Mouse (Mus musculus) layer of hippocampus, adult 9-10 months (tissue): Measurements from ENCODE around the gene Fbxo11.
A peak's percentile ranks its signal among the peaks of the same experiment; 100 is the strongest.
"Not testable (repeated sequence)": the region's sequence is repeated elsewhere in the genome, so short reads cannot be mapped to it uniquely, and the experiment has no call there.

Experiments
- DNase-seq: peaks from one replicate; pipeline ENCODE4 v3.0.0; 2022; ENCODE audit warnings: low spot score

Fbxo11 gene

DNA sequence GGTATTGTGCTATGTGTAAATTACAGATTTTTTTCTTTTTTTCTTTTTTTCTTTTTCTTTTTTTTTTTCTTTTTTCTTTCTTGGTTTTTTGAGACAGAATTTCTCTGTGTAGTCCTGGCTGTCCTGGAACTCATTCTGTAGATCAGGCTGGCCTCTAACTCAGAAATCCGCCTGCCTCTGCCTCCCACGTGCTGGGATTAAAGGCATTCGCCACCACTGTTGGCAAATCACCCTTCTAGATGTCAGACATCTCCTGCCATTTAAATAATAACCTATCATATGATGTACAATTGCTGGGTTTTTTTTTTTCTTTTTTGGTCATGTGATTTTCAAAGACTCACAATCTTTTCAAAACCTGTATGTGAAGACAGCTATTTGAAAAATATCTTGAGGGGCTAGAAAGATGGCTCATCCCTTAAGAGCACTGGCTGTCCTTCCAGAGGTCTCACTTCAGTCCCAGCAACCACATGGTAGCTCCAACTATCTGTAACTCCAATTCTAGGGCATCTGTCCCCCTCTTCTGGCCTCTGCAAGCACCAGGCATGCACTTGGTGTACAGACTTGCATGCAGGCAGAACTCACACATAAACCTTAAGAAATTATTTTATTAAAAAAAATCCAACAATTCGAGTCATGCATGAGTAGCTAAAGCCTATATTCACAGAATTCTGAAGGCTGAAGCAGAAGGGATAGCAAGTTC is 2.3 kb upstream of the Fbxo11 start:
- no peak for DNase-seq

DNA sequence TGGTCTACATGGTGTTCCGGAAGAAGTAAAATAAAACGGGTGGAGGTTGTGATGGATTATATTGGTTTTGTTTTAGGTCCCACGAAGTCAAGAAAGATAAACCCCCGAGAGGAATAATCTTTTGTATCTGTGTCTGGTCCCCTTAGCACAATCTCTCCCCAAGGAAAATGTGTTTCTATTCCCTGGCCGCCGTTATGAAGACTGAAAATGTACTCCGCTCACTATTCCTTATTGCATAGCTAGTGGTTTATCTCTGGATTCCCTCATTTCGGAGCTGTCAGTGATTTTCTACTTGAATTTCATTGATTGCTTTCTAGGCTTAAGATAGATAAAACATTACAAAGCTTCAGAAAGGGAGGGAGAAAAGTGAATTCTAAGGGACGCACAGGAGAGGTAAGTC is 1.7 kb upstream of the Fbxo11 start:
- DNase-seq: no peak

DNA sequence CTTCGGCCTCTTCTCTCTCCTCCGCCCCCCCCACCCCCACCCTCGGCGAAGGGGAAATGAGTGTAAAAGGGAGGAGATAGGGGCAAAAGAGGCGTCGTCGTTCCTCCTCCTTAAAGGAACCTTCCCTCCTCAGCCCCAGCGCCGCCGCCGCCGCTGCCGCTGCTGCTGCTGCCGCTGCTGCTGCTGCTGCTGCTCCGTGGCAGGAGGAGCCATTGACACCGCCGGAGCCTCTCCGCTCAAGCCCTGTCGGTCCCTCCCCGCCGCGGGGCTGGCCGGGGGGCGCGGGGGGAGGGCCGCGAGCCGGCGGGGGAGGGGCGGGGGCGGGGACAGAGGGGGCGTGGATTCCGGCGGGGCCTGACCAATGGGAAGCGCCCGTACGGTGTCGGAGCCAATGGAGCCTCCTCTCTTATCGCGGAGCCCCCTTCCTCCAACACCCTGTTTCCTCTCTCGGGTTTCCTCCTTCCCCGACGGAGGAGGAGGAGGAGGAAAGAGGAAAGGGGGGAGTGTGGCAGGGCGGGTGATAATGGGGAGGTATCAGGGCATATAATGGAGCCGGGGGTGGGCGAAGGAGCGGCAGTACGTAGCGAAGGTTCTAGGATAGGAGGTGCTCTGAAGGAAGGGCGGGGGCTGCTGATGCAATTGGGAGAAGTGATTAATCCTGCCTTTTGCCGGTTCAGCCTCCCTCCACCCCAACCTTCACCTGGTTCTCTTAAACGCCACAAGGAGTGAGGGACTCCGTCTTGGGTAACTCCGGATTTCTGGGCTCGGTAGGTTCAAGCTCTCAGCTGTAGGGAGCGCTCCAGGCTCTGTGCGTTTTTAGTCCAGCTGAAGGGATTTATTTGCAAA is 933 bp upstream of the Fbxo11 start:
- DNase-seq: peak; percentile 72

DNA sequence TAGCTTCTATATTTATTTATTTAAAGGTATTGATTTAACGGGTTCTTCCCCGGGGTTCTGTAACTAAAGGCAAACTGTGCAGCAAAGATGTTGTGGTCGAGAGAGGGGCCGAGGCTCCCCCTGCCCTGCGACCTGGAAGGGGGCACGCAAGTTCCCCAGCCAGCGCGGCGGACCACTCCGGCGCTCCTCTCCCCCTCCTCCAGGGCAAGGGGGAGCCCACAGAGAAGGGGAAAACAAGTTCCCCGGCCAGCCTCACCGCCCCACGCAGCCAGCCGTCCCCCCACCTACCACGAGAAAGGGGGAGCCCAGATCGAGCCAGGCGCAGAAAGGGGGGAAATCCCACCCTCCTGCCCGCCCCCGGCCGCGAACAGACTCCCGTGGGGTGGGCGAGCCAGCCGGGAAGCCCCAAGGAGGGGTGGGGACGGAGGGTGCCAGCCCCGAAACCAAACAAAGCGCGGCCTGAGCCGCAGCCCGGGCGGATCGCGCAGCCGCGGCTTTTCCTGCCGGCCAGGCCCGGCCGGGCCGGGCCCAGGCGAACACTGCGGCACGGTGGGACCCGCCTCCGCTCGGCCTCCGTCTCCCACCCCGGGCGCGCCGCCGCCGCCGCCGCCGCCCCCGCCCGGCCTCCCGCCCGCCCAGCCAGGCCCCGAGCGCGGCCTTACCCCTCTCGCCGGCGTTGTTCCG is 602 bp downstream of the Fbxo11 start:
- DNase-seq: no peak

DNA sequence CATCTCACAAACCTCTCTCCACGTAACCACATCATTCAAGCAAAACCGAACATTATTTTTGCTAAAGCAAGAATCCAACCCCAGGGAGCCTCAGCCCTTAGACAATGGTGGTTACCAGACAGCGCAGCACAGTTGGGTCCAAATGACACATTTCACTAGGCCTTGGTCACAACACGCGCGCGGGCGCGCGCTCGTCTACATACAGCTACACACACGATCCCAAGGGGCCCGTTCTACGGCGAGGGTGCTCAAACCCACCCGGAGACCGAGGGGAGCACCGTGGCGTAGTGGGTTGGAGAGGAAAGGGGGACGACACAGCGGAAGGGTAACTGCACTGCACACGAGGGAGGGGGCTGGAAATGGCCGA is 1.1 kb downstream of the Fbxo11 start:
- DNase-seq: no peak

DNA sequence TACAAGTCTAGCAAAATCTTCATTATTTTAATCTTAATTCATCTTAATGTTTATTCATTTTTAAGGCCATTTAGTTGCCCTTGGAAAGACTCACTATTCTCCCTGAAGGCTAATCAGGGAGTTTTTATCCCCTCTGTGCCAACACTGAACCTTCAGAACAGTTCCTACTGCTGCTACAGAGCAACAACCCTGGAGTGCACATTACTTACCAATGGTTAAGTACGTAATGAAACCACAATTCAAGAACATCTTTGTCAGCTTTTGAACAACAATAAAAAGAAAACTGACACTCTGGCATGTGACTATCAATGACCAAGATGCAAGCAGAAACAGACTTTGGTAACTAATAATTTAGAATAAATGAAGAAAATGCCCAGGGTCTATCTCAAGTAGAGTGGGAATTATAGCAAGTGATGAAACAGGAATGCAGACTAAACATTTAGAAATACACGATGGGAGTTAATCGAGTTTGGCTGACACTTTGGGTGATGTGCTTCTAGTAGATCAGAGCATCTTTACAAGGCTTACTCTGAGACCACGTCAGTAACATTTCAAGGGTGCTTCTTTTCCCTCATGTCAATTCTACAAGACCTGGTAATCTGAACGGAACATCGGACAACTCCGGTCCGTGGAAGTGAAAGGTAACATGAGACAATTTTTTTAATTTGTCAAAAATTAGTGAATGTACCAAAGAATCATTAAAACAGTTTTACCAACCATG is 2.1 kb downstream of the Fbxo11 start:
- no peak for DNase-seq

DNA sequence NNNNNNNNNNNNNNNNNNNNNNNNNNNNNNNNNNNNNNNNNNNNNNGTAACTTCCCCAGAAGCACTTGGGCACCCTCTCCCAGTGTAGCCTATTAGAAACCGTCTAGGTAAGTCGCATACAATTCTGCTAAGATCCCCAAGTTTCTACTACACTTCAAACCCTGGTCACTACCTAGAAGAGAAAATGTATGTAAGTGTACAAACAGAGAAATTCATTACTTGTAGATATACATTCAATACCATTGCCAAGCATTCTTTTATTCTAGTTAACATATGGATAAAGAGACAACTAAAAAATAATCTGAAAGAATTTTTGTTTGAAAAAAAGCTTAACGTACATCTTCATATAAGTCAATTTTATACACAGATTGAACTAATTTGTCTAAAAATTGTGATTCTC is 3.1 kb downstream of the Fbxo11 start:
- DNase-seq: no peak

DNA sequence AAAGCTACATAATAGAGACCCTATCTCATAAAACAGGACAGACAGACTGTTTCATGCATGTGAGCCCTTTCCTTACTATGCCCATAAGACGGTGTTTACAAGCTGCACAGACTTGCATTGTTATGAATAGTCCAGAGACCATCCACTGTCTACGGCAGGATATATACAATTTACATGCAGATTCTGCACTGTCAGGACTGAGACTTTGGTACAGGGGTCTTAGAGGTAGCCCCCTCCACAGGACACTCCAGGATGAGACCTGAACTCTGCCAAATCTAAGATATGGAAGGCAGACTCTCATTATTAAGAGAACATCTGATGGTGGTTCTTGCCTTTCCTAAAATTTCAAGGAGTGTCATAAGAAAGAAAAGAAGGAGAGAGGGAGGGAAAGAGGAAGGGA is 6.8 kb downstream of the Fbxo11 start:
- DNase-seq: no peak

DNA sequence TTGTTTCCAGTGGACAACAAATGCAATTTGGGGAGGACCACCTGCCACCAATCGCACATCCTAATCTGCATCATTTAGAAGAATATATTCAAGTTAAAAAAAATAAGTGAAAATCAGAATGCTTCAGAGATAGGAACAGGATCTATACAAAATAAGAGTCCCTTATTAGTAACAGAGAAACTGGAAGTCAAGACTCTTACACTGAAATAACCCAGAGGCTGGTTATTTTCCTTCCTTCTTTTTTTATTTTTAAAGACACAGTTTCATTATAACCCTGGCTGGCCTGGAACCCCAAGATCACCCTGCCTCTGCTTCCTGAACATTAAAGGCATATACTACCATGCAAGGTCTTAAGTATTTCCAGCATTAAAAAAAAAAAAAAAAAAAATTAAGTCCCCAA is 7.2 kb downstream of the Fbxo11 start:
- no peak for DNase-seq

DNA sequence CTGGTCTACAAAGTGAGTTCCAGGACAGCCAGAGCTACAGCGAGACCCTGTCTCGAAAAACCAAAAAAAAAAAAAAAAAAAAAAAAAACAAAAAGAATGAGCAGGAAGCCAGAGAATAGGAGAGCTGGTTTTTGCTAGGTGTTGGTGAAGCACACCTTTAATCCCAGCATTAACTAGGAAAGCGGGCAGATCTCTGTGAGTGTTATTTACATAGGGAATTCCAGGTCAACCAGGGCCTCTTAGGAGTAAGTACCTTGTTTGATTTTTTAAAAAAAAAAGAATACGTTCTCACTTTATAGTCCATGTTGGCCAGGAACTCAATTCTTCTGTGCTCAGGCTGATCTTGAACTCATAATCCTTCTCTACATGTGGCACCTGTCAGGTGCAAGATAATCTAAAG is 13.4 kb downstream of the Fbxo11 start:
- no peak for DNase-seq

DNA sequence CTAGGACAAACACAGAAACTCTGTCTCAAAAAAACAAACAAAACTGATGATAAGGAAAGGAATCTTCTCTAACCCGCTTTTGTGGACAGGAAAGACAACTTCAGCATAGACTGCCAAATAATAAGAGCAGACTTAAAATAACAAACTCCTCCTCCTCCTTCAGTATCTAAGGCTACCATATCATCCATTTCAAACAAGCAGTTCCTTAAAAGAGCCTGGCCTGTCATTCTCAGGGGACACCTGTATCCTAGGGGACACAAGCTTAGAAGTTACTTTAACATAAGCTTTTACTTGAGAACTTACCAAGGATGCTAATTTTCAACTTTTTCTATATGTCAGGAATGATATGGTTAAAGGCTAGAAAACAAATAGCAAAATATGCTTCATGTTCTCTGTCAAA is 14.2 kb downstream of the Fbxo11 start:
- DNase-seq: no peak

DNA sequence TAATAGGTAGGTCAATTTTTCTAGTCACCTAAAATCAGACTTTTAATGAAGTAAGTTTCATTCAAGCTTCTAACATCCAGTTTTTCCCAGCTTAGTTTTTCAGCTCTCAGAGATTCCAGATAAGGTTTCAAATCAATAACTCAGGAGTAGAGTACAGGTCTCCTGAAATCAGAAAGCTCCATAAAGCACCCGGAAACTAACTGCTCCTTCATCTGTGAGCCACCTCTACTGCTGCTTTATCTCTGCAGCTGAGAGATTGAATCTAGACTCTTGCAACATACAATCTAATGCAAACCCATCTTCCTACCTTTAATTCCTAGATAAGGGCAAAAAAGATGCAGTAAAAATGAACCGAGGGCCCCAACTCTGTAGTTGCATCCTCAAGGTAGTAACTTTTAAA is 14.8 kb downstream of the Fbxo11 start:
- no peak for DNase-seq

DNA sequence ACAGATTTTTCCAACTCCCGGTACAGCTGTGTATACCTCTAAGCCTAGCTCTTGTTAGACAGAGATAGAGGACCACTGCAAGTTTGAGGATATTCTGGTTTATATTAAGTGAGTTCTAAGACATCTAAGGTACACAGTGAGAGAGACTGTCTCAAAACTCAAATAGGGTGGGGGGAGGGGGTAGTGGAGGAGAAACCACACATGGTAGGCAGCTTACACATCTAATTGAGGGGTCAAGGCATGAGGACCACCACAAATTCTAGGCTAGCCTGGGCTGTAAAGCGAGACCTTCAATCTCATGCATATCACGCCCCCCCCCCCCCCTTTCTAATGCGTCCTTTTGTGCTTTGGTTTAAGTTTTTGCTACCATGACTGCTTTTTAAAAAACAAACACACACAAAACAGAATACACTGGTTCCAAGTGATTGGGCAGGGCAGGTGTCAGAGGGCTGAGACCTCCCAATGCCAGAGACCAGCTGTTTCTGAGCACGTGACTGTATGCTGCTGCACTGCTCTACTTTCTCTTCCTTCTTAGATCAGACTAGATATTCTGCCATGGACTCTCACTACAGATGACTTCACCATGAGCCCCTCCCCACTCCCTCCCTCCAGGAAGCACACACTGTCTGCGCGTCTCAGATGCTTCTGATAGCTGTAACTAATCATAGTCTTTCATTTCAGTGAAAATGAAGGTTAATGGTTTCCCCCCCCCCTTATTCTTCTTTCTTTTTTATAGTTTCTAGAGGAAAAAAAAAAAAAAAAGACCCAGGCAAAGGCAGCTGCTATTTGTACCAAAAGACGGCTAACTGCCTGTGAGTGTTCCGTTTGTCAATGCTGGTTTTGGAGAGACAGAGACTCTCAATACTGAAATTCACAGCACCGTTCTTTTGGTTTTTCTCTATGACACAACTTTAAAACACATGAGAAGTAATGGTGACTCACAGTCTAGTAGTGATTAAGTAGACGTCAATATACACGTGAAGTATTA is 22.7 kb downstream of the Fbxo11 start:
- no peak for DNase-seq

DNA sequence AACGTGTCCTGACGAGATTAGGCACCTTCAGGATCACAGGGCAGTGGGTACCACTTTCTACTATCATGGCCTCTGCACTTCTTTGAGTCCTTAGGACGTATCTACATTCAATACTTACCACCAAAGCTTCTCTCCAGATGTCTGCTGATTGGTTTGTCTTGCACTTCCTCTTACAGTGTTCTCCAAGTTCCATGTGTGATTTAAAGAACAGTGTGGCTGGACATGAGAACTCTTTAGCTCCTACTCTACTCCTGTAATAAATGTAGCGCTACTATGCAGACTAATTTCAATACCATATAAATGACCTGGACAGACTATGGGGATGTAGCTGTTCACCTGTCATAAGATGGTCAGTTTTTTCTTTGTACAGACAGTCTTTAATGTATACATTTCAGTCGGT is 24.3 kb downstream of the Fbxo11 start:
- no peak for DNase-seq

DNA sequence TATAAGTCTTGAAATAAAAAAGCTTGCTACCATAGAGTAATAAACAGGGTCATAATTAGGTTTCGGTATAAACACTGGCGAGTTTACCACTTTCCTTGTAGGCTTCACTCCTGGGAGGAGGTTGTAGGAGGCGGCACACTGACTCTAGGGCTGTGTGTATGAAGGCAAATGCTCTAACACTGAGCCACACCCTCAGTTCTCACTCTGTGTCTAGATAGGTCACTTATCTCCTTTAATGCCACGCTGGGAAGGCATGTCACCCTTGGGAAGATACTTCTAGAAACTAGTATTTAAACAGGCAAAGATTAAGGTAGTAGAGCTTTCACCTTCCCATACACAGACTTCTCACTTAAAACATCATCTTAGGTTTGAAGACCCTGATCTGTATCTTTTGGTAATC is 30.7 kb downstream of the Fbxo11 start:
- no peak for DNase-seq

DNA sequence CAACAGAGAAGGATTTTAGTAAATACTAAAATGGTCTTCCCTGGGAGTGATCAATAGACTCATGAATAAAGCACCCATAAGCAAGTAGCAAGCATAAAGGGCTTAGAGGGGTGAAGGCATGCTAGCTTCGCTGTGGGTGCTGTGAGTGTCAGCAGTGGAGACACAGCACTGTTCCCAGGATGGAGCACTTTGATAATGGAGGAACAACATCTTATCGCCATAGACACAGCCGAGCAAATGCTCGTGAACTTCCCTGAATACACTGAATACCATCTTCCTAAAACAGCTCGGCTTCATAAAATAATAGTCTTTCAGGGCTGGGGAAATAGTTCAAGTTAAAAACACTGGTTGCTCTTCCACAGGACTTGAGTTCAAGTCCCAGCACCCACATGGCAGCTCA is 33.3 kb downstream of the Fbxo11 start:
- no peak for DNase-seq

DNA sequence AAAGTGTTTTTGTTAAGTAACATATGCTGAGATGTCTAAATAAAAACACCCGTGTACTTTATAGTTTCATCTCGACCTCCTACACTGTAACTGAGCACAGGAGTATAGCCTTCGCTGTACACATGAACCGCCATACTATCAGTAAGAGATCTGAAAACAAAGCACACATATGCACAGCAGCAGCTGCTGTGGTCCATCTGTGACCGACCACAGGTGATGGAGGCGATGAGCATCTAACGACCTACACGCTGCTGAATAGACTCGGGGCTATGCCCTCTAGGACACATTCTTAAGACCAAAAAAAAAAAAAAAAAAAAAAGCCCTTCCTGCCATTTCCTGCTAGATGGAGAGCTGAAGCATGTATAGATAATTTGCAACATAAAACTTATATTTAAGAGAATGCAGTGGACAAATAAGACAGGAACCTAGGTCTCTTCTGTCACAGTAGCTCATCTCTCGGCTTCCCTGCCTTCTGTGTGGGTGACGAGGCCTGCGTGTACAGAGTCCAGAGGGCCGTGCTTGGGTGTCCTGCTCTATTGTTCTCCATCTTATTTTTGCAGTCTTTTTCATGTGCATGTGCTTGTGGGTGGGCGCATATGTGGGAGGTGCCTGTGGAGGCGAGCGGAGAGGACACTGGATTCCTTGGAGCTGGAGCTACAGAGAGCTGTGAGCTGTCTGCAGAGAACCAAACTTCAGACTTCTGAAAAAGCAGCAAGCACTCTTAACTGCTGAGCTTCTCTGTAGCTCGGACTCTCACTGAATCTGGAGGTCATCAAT is 35.7 kb downstream of the Fbxo11 start:
- DNase-seq: no peak

DNA sequence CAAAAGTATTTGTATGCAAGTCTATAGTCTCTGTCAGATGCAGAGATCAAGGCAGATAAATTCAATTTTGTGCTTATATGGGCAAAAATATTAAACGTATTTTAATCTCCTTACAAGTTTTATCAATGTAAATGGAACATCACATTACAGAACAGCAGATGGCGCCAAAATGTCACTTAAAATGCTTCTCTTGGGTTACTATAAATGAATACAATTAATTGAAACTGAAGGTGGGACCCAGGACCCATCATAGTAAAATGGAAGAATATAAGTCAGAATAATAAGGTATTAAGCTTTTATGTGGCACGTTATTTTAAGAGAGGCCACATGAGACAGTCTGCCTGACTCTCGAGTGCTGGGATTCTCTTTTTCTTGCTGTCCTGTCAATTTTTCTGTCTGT is 39.9 kb downstream of the Fbxo11 start:
- DNase-seq: peak; percentile 61

DNA sequence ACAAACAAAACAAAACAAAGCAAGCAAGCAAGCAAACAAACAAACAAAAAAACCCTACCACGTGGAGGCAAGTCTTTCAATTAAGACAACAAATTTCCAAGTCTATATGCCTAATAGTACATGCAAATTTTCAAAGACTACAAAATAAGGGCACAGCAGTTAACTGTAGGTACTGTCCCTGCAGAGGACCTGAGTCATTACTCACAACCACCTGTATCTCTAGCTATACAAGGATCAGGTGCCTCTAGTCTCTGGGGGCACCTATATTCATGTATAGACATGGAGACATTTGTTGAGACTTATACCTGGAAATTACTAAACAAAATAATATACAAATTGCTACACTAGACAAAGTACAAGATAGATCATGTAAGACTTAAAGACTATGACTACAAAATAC is 41.2 kb downstream of the Fbxo11 start:
- DNase-seq: no peak

DNA sequence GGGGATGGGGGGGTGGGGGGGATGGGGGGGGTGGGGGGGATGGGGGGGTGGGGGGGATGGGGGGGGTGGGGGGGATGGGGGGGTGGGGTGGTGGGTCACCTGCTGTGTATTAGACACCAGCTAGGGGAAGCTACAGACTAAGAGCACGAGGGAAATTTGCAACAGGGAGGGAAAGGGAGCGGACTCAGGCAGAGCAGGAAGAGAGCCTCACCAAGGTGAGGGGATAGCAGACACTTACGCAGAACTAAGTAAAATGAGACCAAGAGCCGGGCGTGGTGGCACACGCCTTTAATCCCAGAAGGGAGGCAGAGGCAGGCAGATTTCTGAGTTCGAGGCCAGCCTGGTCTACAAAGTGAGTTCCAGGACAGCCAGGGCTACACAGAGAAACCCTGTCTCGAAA is 49.1 kb downstream of the Fbxo11 start:
- DNase-seq: not testable (repeated sequence)

DNA sequence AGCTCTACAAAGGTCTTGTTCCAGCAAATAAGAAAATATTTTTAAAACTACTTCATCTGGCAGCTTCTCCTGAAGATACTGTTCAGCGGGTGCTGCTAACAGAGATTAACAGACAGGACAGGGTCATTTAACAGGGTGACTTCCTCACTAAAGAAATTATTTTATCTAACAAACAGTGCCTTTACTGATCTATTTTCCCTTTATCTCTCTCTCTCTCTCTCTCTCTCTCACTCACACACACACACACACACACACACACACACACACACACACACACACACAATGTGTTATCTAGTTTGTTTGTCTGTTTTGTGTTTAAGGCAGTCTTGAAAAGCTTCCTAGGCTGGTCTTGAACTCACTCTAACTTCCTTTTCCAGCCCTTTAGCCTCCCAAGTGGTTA is 50.6 kb downstream of the Fbxo11 start:
- no peak for DNase-seq
